Mouse (Mus musculus) hindbrain, embryonic 13.5 days (tissue): ENCODE results near the gene Txn2. TPM values are rescaled to one million over a fixed set of nuclear protein-coding genes. Genes with fewer than 3 reads are reported as not detected.
"Not testable (repeated sequence)": the region's sequence is repeated elsewhere in the genome, so short reads cannot be mapped to it uniquely, and the experiment has no call there.

Source experiments
- ATAC-seq: fragments of 200-750 bp; cut with Nextera tagmentation; 2 replicates; pipeline ENCODE4 v1.8.0; 2017; ENCODE audit warnings: moderate TSS enrichment; ENCODE audit not compliant: low FRiP score
- H3K27ac ChIP-seq: fragments of 300-500 bp; sonication (generic); 2 replicates; pipeline ENCODE4 v1.5.1; 2015; ENCODE audit warnings: inconsistent platforms, mild to moderate bottlenecking, moderate library complexity
- H3K27me3 ChIP-seq: fragments of 300-500 bp; sonication (generic); 2 replicates; pipeline ENCODE4 v1.6.1; 2015; ENCODE audit warnings: mild to moderate bottlenecking, inconsistent platforms
- H3K36me3 ChIP-seq: fragments of 300-500 bp; sonication (generic); 2 replicates; pipeline ENCODE4 v1.6.1; 2015; ENCODE audit warnings: mild to moderate bottlenecking, inconsistent platforms
- H3K4me1 ChIP-seq: fragments of 300-500 bp; sonication (generic); replicated peaks from 2 replicates; pipeline ENCODE4 v1.6.1; 2015; ENCODE audit warnings: inconsistent platforms
- H3K4me2 ChIP-seq: fragments of 300-500 bp; sonication (generic); 2 replicates; pipeline ENCODE4 v1.6.1; 2015; ENCODE audit warnings: inconsistent platforms, mild to moderate bottlenecking, moderate library complexity
- H3K4me3 ChIP-seq: fragments of 300-500 bp; sonication (generic); 2 replicates; pipeline ENCODE4 v1.5.1; 2015; ENCODE audit warnings: mild to moderate bottlenecking, inconsistent platforms
- H3K9ac ChIP-seq: fragments of 300-500 bp; sonication (generic); 2 replicates; pipeline ENCODE4 v1.6.1; 2015; ENCODE audit warnings: mild to moderate bottlenecking, inconsistent platforms
- H3K9me3 ChIP-seq: fragments of 300-500 bp; sonication (generic); 2 replicates; pipeline ENCODE4 v1.6.1; 2016; ENCODE audit warnings: inconsistent platforms
- WGBS: fragments of 180-500 bp; shearing (Covaris S2); methylation state at CpG from one replicate; pipeline ENCODE4 v1.1.7; 2015; 5-methylcytosine and 5-hydroxymethylcytosine counted together
- polyA plus RNA-seq: library from polyadenylated mRNA; unstranded; fragments of >200 nt; fragmentation: Nextera tagmentation; extraction: Ambion mirVana; gene quantifications from 2 replicates; pipeline ENCODE4 v1.2.1, GENCODE M21; 2015

The Txn2 gene
- polyA plus RNA-seq, 1 experiment from 2014 or later = 214 TPM

DNA sequence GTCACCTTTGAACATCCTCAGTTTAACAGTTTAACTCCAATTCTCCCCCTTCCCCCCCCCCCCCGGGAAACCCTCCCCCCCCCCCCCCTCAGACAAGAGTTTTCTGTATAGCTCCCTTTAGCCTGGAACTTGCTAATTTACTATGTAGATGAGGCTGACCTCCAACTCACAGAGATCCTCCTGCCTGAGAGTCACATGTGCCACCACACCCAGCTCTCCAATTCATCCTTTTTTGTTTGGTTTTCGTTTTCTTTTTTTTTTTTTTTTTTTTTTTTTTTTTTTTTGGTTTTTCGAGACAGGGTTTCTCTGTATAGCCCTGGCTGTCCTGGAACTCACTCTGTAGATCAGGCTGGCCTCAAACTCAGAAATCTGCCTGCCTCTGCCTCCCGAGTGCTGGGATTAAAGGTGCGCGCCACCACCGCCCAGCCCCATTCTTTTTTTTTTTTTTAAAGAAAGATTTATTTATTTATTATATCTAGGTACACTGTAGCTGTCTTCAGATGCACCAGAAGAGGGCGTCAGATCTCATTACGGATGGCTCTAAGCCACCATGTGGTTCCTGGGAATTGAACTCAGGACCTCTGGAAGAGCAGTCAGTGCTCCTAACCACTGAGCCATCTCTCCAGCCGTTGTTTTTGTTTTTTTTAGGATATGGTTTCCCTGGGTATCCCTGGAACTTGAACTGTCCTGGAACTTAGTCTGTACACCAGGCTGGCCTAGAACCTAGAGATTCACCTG is 61.4 kb downstream of the Txn2 start:
- not testable (repeated sequence) for H3K27ac ChIP-seq, H3K27me3 ChIP-seq, H3K36me3 ChIP-seq, H3K9me3 ChIP-seq, H3K4me1 ChIP-seq, H3K4me3 ChIP-seq, H3K4me2 ChIP-seq, H3K9ac ChIP-seq, ATAC-seq
- WGBS = 80% methylated on average over 10 of the region's 10 CpGs

DNA sequence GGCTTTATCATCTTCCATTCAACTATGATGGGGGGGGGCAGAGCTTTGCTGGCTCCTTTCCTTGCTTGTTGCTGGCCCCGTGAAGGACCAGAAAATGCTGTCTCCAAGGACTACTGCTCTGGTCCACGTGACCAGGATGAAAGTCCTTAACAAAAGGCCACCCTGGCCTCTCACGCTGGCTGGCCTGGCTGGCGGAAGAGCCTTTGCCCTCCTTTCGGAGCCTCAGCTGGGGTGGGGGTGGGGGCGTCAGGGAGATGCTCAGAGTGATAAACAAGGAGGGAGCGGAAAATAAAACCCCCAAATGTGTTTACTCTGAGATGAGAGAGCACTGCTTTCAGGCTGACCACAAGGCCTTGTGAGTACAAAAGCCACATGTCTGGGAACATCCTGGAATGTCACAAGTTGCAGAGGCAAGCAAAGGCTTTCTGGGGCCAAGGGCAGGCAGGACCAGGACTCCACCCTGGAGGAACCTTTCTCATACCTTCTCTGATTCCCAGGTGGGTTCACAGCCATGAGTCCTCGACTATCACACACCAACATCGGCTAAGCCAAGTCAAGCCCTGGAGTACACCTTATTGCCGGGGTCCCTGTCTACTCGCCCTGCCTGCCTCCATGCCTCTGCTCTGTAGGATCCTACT is 62.1 kb downstream of the Txn2 start:
- Histone ChIP-seq H3K4me1 (peaks cover 5% of the 10 kb centered on the region), H3K9me3 (no peaks in the 10 kb centered on the region)
- no peak for ATAC-seq

More for the DNA sequence above, 62.1 kb downstream of the Txn2 start:
- WGBS = 41% methylated on average over 11 of the region's 11 CpGs
- no peaks in the 10 kb centered on the region for H3K36me3 ChIP-seq
- no peak overlapping the region for H3K27ac ChIP-seq
- no peak overlapping the region for H3K4me2 ChIP-seq
- no peak overlapping the region for H3K4me3 ChIP-seq
- no peaks in the 10 kb centered on the region for H3K27me3 ChIP-seq
- no peak overlapping the region for H3K9ac ChIP-seq

Other genes with a start within 250 kb of the Txn2 start
- not detected in 2 replicates for gene Apol7e, start 230.1 kb downstream of the Txn2 start, polyA plus RNA-seq
- not detected in 2 replicates for gene Apol9b, start 200.0 kb downstream of the Txn2 start, polyA plus RNA-seq
- 0.06 and 0.16 TPM in 2 replicates for gene Apol8, start 172.0 kb downstream of the Txn2 start, polyA plus RNA-seq
- gene Myh9, start 86.8 kb downstream of the Txn2 start, polyA plus RNA-seq = 14.5 and 14.9 TPM in 2 replicates
- gene Foxred2, start 27.7 kb upstream of the Txn2 start, polyA plus RNA-seq = 6.2 and 7.4 TPM in 2 replicates
- 184 and 191 TPM in 2 replicates for gene Eif3d, start 41.8 kb upstream of the Txn2 start, polyA plus RNA-seq
- gene Cacng2, start 191.0 kb upstream of the Txn2 start, polyA plus RNA-seq = 10.5 and 10.7 TPM in 2 replicates
- 106 and 111 TPM in 2 replicates for gene Ift27, start 245.1 kb upstream of the Txn2 start, polyA plus RNA-seq